Mouse (Mus musculus) hindlimb bud, embryonic 11.5 days (tissue): ENCODE results near the gene Pkp3.
"Not testable (repeated sequence)": the region's sequence is repeated elsewhere in the genome, so short reads cannot be mapped to it uniquely, and the experiment has no call there.

Experiments
- DNase-seq: peaks from one replicate; pipeline ENCODE4 v3.0.0-alpha.2; 2012; ENCODE audit warnings: low read depth, low spot score; ENCODE audit errors: extremely low spot score

Gene Pkp3

DNA sequence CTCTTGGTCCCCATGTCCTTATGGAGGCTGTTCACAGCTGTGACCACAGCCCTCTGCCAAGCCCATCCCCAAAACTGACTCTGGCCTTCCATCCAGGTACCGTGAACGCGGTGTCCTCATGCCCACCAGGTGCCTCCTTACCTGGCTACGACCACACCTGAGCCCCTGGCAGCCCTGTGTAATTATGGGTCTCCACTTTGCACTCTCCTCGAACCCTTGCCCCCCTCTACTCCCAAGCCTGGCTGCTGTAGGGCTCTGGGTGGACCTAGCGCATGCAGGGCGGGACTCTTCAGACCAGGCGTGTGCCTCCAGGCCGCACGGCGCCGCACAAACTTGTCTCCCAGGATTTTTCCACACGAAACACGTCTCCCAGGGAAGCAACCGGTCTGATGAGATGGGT is at the start of gene Pkp3:
Gene Pkp3, plus strand, starts transcription at position 378 of the 400 bp plus-strand sequence.
- no peak for DNase-seq

GRCm38 (mm10) chr7:141028831-141029230 is 49.2 kb upstream of the Pkp3 start, which contains the start of gene Gm17387:
TSS of gene Gm17387 (plus strand) at chr7:141029131.
- DNase-seq: no peak

- no peak for DNase-seq
Measured at GRCm38 (mm10) chr7:141030390-141030789, 47.6 kb upstream of the Pkp3 start.

DNA sequence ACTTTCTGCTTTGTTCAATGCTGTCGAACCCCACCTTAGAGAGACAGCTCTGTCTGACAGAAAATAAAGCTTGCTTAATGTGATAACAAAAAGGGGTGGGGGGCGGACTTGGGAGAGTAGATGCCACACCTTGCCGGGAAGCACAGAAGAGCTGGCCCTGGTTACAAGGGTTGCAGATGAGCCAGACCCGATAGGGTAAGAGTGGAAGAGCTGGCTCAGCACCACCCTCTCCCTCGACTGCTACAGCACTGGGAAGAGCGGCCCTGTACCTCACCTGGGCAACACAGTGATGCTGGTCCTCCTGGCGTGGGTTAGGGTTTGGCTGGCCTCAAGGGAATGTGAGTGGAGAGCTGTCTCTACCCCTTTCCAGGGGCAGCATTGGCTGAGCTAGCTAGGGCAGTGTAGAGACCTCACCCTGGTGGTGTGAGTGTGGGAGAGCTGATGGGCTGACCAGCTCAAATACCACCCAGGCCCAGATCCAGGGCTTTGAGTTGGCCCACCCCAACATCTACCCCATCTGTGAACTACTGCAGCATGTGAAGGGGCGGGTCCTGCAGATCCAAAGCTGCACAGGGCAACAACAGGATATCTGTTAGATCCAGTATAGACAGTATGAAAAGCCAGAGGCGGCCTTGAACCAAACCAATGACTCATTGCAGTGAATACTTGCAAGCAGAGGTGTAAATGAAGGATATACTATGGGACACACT is 45.4 kb upstream of the Pkp3 start:
- no peak for DNase-seq

GRCm38 (mm10) chr7:141036624-141037023 is 41.4 kb upstream of the Pkp3 start:
- not testable (repeated sequence) for DNase-seq

GRCm38 (mm10) chr7:141038090-141039032 is 39.7 kb upstream of the Pkp3 start:
- no peak for DNase-seq

GRCm38 (mm10) chr7:141039386-141040107 is 38.5 kb upstream of the Pkp3 start:
- DNase-seq: no peak

GRCm38 (mm10) chr7:141040867-141041606 is 37.0 kb upstream of the Pkp3 start:
- no peak for DNase-seq

GRCm38 (mm10) chr7:141041661-141042060 is 36.4 kb upstream of the Pkp3 start:
- no peak for DNase-seq

- no peak for DNase-seq
Measured at GRCm38 (mm10) chr7:141042539-141042938, 35.5 kb upstream of the Pkp3 start.

- DNase-seq: no peak
Measured at GRCm38 (mm10) chr7:141046931-141047580, 31.0 kb upstream of the Pkp3 start.

- no peak for DNase-seq
Measured at GRCm38 (mm10) chr7:141047581-141048225, 30.3 kb upstream of the Pkp3 start.

DNA sequence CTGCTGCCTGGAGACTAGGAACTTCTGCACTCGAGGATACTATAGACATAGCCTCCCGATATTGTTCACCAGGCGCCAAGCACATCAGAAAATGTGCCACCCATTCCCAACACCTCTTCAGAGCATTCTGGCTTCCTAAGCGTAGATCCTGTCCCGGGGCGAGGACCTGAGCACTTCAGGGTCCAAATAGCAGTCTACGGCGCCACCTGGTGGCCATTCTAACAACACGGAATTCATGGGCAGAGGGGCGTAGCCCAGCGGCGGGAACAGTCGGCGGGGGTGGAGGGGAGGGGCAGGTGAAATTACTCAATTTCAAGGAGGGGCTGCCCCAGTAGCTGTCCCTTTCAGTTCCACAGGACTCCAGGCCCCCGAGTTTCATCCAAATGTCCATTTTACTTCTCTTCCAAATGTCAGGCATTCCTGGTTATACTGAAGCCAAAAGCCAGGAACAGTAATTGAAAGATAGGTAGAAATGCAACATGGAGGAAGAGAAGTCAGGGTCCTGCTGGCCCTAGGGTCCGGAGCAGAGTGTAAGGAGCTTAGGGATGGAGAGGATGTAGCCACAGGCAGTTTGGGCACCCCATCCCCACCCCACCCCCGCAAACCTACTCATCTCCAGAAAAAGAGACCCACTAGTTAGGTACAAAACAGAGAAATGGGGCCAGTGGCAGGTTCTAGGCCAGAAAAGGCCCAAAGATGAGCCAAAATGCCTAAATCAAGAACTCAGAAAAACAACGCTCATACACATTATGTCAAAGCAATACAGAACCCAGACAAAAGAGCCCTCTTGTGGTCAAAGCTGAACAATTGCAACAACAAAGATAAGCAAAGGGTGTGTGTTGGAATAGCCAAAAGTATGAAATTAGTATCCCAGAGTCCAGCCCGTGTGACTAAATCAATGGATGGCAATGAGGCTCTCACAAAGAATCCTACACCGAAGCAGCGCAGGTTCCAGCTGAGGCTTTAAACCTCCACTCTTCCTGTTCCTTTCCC is 29.5 kb upstream of the Pkp3 start:
- peak; percentile 90 for DNase-seq

GRCm38 (mm10) chr7:141049326-141049725 is 28.7 kb upstream of the Pkp3 start:
- no peak for DNase-seq

DNA sequence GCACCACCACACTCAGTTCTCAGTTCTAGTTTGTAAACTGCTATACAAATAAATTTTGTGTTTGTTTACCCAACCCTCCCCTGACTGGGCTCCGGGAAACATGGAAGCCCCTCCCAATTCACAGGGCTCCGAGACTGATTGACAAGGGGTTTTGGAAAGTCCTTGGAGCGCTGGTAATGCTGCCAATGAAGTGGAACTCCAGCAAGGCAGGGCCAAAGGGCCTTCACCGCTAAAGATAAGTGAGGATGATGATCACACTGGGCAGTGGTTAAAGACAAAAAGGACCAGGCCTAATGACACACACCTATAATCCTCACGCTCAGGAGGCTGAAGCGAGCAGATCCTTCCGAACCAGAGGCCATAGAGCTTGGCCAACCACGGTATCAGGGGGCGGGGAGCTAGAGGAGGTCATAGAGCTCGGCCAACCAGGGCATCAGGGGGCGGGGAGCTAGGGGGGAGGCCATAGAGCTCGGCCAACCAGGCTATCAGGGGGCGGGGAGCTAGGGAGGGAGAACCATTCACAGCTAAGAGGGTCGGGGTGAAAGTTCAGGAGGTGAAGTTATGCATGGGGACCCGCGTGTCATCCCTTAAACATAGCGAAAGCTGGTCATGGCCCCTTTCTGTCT is 26.8 kb upstream of the Pkp3 start:
- no peak for DNase-seq

DNA sequence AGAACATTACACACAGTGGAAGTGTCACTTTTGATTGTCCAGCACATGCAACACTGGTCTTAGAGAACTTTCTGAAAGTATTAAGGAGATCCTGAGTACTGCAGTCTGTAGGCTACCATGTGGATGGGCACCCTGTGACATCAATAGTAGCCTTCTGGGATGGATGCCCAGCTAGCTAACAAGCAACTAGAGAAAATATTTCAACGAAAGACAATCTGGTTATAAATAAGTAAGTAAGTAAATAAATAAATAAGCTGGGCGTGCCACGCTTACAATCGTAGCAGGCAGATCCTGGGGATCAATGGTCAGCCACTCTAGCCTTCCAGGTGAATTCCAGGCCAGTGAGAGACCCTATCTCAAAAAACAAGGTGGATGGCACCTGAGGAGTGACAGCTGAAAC is 26.0 kb upstream of the Pkp3 start:
- DNase-seq: no peak

DNA sequence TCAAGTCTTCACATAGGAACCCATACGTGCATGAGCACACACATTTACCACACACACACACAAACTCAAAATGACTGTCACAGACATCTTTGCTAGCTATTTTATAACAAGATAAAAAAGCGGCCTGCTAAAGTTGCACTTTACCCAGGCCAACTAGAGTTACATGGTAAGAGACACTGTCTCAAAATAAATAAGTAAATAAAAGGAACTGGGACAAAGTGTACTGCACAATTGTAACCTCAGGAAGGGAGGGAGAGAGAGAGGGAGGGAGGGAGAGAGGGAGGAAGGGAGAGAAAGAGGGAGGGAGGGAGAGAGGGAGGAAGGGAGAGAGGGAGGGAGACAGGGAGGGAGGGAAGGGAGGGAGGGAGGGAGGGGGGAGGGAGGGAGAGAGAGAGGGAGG is 25.6 kb upstream of the Pkp3 start:
- DNase-seq: no peak

DNA sequence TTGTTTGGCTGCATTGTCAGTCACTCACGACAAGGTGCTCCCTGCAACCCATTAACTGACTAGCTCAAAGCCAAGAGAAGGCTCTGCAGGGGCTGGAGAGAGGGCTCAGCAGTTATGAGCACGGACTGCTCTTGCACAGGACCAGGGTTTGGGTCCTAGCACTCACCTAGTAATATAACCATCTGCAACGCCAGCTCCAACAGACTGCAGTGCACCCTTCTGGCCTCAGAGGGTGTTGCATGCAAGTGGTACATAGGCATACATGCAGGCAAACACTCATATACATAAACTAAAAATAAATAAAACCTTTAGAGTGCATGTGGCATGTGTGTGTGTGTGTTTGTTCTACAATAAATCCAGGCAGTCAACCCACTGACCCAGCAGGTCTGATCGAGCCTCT is 22.2 kb upstream of the Pkp3 start:
- DNase-seq: no peak
